Mouse (Mus musculus) embryonic facial prominence, embryonic 10.5 days (tissue): Measurements from ENCODE around the gene Nudt3. TPM values are rescaled to one million over a fixed set of nuclear protein-coding genes. Genes with fewer than 3 reads are reported as not detected.

Experiments used
- DNase-seq: peaks from one replicate; pipeline ENCODE4 v3.0.0-alpha.2; 2017; ENCODE audit warnings: low spot score
- H3K27ac ChIP-seq: fragments of 300-500 bp; sonication (generic); replicated peaks from 2 replicates; pipeline ENCODE4 v1.5.1; 2016; ENCODE audit warnings: mild to moderate bottlenecking
- H3K27me3 ChIP-seq: fragments of 300-500 bp; sonication (generic); replicated peaks from 2 replicates; pipeline ENCODE4 v1.6.1; 2016; ENCODE audit warnings: low read depth, mild to moderate bottlenecking; ENCODE audit not compliant: poor library complexity, severe bottlenecking
- H3K36me3 ChIP-seq: fragments of 300-500 bp; sonication (generic); replicated peaks from 2 replicates; pipeline ENCODE4 v1.6.1; 2016; ENCODE audit warnings: mild to moderate bottlenecking, moderate library complexity
- H3K4me1 ChIP-seq: fragments of 300-500 bp; sonication (generic); 2 replicates; pipeline ENCODE4 v1.6.1; 2016
- H3K4me3 ChIP-seq: fragments of 300-500 bp; sonication (generic); 2 replicates; pipeline ENCODE4 v1.5.1; 2016; ENCODE audit warnings: mild to moderate bottlenecking, moderate library complexity
- H3K9me3 ChIP-seq: fragments of 300-500 bp; sonication (generic); 2 replicates; pipeline ENCODE4 v1.6.1; 2016; ENCODE audit warnings: mild to moderate bottlenecking
- WGBS: fragments of 180-500 bp; shearing (Covaris S2); methylation state at CpG from one replicate; pipeline ENCODE4 v1.1.7; 2016; 5-methylcytosine and 5-hydroxymethylcytosine counted together
- polyA plus RNA-seq: library from polyadenylated mRNA; unstranded; fragments of >200 nt; fragmentation: Nextera tagmentation; extraction: Ambion mirVana; gene quantifications from 2 replicates; pipeline ENCODE4 v1.2.1, GENCODE M21; 2016

Nudt3 gene
- polyA plus RNA-seq, 1 experiment from 2014 or later: 87.8 TPM

- Histone ChIP-seq H3K27me3 (no peaks in the 10 kb centered on the region; the same call in 1 of the 2 replicates), H3K4me1 (peaks cover 34% of the 10 kb centered on the region), H3K27ac (no peak overlapping the region), H3K9me3 (no peaks in the 10 kb centered on the region), H3K36me3 (peaks cover 19% of the 10 kb centered on the region), H3K4me3 (no peak overlapping the region)
- no peak for DNase-seq
- WGBS: 90% methylated on average over 5 of the region's 5 CpGs
Measured at GRCm38 (mm10) chr17:27568228-27568627, 55.1 kb downstream of the Nudt3 start.

- Histone ChIP-seq H3K4me3 (peak overlapping the region; percentile 71), H3K27ac (peak overlapping the region; percentile 85), H3K36me3 (peaks cover 28% of the 10 kb centered on the region), H3K9me3 (no peaks in the 10 kb centered on the region), H3K4me1 (peaks cover 48% of the 10 kb centered on the region), H3K27me3 (no peaks in the 10 kb centered on the region; the same call in 1 of the 2 replicates)
- under 1% methylated on average over 13 of the region's 13 CpGs for WGBS
- no peak for DNase-seq
Measured at GRCm38 (mm10) chr17:27565942-27566267, 57.4 kb downstream of the Nudt3 start.

GRCm38 (mm10) chr17:27565163-27565941 lies 57.9 kb downstream of the Nudt3 start, which contains the start of gene AI413582:
AI413582 (minus strand) TSS chr17:27565756.
- Histone ChIP-seq H3K4me3 (peak within 1 kb of the TSS; percentile 71), H3K27me3 (no peaks in the 10 kb centered on the region; the same call in 1 of the 2 replicates), H3K27ac (peak within 1 kb of the TSS; percentile 85), H3K4me1 (peaks cover 53% of the 10 kb centered on the region), H3K36me3 (peaks cover 34% of the 10 kb centered on the region), H3K9me3 (no peaks in the 10 kb centered on the region)
- under 1% methylated on average over 58 of the region's 58 CpGs for WGBS
- DNase-seq: peak; percentile 98

- no peaks in the 10 kb centered on the region; the same call in 1 of the 2 replicates for H3K27me3 ChIP-seq
- H3K36me3 ChIP-seq: peaks cover 41% of the 10 kb centered on the region
- WGBS: 9% methylated on average over 20 of the region's 20 CpGs
- H3K27ac ChIP-seq: peak overlapping the region; percentile 85
- no peaks in the 10 kb centered on the region for H3K9me3 ChIP-seq
- peaks cover 61% of the 10 kb centered on the region for H3K4me1 ChIP-seq
- peak; percentile 57 for DNase-seq
- peak overlapping the region; percentile 71 for H3K4me3 ChIP-seq
Measured at GRCm38 (mm10) chr17:27564391-27565162, 58.7 kb downstream of the Nudt3 start.

GRCm38 (mm10) chr17:27563771-27564244 lies 59.5 kb downstream of the Nudt3 start:
- H3K4me1 ChIP-seq: peaks cover 68% of the 10 kb centered on the region
- no peak for DNase-seq
- H3K27me3 ChIP-seq: no peaks in the 10 kb centered on the region; the same call in 1 of the 2 replicates
- WGBS: 47% methylated on average over 7 of the region's 7 CpGs
- H3K36me3 ChIP-seq: peaks cover 45% of the 10 kb centered on the region
- no peaks in the 10 kb centered on the region for H3K9me3 ChIP-seq
- no peak overlapping the region for H3K27ac ChIP-seq
- no peak overlapping the region for H3K4me3 ChIP-seq

- WGBS: 68% methylated on average over 11 of the region's 11 CpGs
- no peaks in the 10 kb centered on the region for H3K9me3 ChIP-seq
- peaks cover 83% of the 10 kb centered on the region for H3K4me1 ChIP-seq
- 0 out of 2 replicates have a peak overlapping the region, but pooled peaks have one; percentile 48 for H3K27ac ChIP-seq
- H3K27me3 ChIP-seq: no peaks in the 10 kb centered on the region
- peaks cover 45% of the 10 kb centered on the region for H3K36me3 ChIP-seq
- DNase-seq: no peak
- H3K4me3 ChIP-seq: 0 out of 2 replicates have a peak overlapping the region, but pooled peaks have one; percentile 13
Measured at GRCm38 (mm10) chr17:27561809-27562526, 61.3 kb downstream of the Nudt3 start.

- DNase-seq: no peak
- Histone ChIP-seq H3K4me1 (peaks cover 75% of the 10 kb centered on the region), H3K36me3 (peaks cover 45% of the 10 kb centered on the region), H3K4me3 (0 out of 2 replicates have a peak overlapping the region, but pooled peaks have one; percentile 8), H3K27ac (no peak overlapping the region), H3K27me3 (no peaks in the 10 kb centered on the region), H3K9me3 (no peaks in the 10 kb centered on the region)
- 84% methylated on average over 13 of the region's 13 CpGs for WGBS
Measured at GRCm38 (mm10) chr17:27560926-27561480, 62.3 kb downstream of the Nudt3 start.

GRCm38 (mm10) chr17:27559596-27559995 lies 63.7 kb downstream of the Nudt3 start:
- 68% methylated on average over 12 of the region's 12 CpGs for WGBS
- peaks cover 75% of the 10 kb centered on the region for H3K4me1 ChIP-seq

GRCm38 (mm10) chr17:27558845-27559244 lies 64.5 kb downstream of the Nudt3 start:
- peaks cover 38% of the 10 kb centered on the region for H3K36me3 ChIP-seq
- peaks cover 75% of the 10 kb centered on the region for H3K4me1 ChIP-seq
- H3K4me3 ChIP-seq: peak overlapping the region; percentile 97
- no peak for DNase-seq
- peak overlapping the region; percentile 48 for H3K27ac ChIP-seq
- no peaks in the 10 kb centered on the region for H3K9me3 ChIP-seq
- no peaks in the 10 kb centered on the region for H3K27me3 ChIP-seq
- 9% methylated on average over 5 of the region's 5 CpGs for WGBS

More at GRCm38 (mm10) chr17:27559596-27559995, 63.7 kb downstream of the Nudt3 start:
- peaks cover 45% of the 10 kb centered on the region for H3K36me3 ChIP-seq
- H3K4me3 ChIP-seq: peak overlapping the region; percentile 97
- DNase-seq: no peak
- peak overlapping the region; percentile 48; the same call in 1 of the 2 replicates for H3K27ac ChIP-seq
- no peaks in the 10 kb centered on the region for H3K9me3 ChIP-seq
- H3K27me3 ChIP-seq: no peaks in the 10 kb centered on the region

- Histone ChIP-seq H3K4me3 (peak overlapping the region; percentile 97), H3K9me3 (no peaks in the 10 kb centered on the region), H3K27ac (peak overlapping the region; percentile 99), H3K36me3 (peaks cover 34% of the 10 kb centered on the region), H3K27me3 (no peaks in the 10 kb centered on the region), H3K4me1 (peaks cover 77% of the 10 kb centered on the region)
- 1% methylated on average over 14 of the region's 14 CpGs for WGBS
- peak; percentile 38 for DNase-seq
Measured at GRCm38 (mm10) chr17:27557927-27558661, 65.2 kb downstream of the Nudt3 start.

- peak overlapping the region; percentile 99 for H3K27ac ChIP-seq
- WGBS: under 1% methylated on average over 75 of the region's 75 CpGs
Measured at GRCm38 (mm10) chr17:27557181-27557926, 65.9 kb downstream of the Nudt3 start.

More at GRCm38 (mm10) chr17:27557181-27557926, 65.9 kb downstream of the Nudt3 start:
- no peaks in the 10 kb centered on the region for H3K27me3 ChIP-seq
- H3K4me3 ChIP-seq: peak overlapping the region; percentile 97
- H3K4me1 ChIP-seq: peaks cover 84% of the 10 kb centered on the region
- no peaks in the 10 kb centered on the region for H3K9me3 ChIP-seq
- peaks cover 31% of the 10 kb centered on the region for H3K36me3 ChIP-seq
- peak; percentile 88 for DNase-seq
